Mouse (Mus musculus): ENCODE measurements around the gene Amfr. TPM values are rescaled to one million over a fixed set of nuclear protein-coding genes. Genes with fewer than 3 reads are reported as not detected.

Gene Amfr
- polyA plus RNA-seq, 1 experiment from 2014 or later = 60.2 TPM

DNA sequence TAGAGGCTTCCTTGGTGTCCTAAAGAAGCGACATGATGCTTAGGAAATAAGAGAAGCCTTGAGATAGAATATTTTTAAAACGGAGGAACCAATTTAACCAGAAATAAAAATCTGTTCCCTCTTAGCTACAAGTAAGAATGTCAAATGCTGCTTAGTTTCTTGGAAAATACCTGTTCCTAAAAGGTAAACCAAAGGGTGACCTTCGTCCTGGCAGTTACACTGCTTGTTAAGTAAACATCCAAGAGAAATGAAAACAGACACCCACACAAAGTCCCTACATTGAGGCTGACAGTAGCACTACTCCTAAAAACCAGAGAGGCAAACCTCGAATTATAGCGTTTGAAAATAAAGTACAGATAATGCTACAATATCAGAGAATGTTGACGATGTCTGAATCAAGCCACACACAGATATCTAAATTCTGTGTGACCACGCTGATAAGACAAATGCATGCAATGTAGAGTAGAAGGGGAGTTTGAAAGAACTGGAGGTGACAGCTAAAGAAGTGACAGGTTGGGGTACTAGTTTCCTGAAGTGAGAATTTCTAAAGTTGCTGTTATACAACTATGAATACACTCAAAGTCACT, 477 bp upstream of the Amfr start:
- Histone ChIP-seq H3K36me3 (replicated peaks; ENCODE audit: insufficient read depth, low read length) (no peaks in the 10 kb centered on the region), H3K27me3 (ENCODE audit: insufficient read depth, low read length) (no peaks in the 10 kb centered on the region), H3K9me3 (ENCODE audit: low read length) (no peaks in the 10 kb centered on the region), H3K4me2 (ENCODE audit: low read depth, low read length) (peak overlapping the region; percentile 100), H3K9ac (replicated peaks) (peak overlapping the region; percentile 99), H3K4me1 (ENCODE audit: insufficient read depth) (peaks cover 42% of the 10 kb centered on the region), H3K27ac (ENCODE audit: low read depth) (peak overlapping the region; percentile 99), H3K4me3 (ENCODE audit: low read depth, low read length) (peak overlapping the region; percentile 95)
- 19% methylated on average over 7 of the region's 7 CpGs for WGBS (ENCODE audit: insufficient replicate concordance)
- ATAC-seq (peak; percentile 43), DNase-seq (no peak)
- TF ChIP-seq CTCF (IDR thresholded peaks at IDR 0.05; ENCODE audit: low read depth) (no peak), EP300 (IDR thresholded peaks at IDR 0.05; ENCODE audit: low read depth) (peak; percentile 62)

GRCm38 (mm10) chr8:94011076-94012012, 1.3 kb downstream of the Amfr start:
- Histone ChIP-seq H3K27me3 (ENCODE audit: insufficient read depth, low read length) (no peaks in the 10 kb centered on the region), H3K36me3 (replicated peaks; ENCODE audit: insufficient read depth, low read length) (no peaks in the 10 kb centered on the region), H3K9ac (replicated peaks) (peak overlapping the region; percentile 99), H3K4me3 (ENCODE audit: low read depth, low read length) (peak overlapping the region; percentile 95), H3K4me2 (ENCODE audit: low read depth, low read length) (peak overlapping the region; percentile 100), H3K27ac (ENCODE audit: low read depth) (peak overlapping the region; percentile 99), H3K9me3 (ENCODE audit: low read length) (no peaks in the 10 kb centered on the region), H3K4me1 (ENCODE audit: insufficient read depth) (peaks cover 46% of the 10 kb centered on the region)
- WGBS (ENCODE audit: insufficient replicate concordance) = 1% methylated on average over 48 of the region's 48 CpGs
- DNase-seq = peak; percentile 55
- no peak for ATAC-seq
- TF ChIP-seq EP300 (IDR thresholded peaks at IDR 0.05; ENCODE audit: low read depth) (peak; percentile 57), CTCF (IDR thresholded peaks at IDR 0.05; ENCODE audit: low read depth) (0 out of 2 replicates have a peak, but pooled peaks have one; percentile 7)

- no peaks in the 10 kb centered on the region for H3K27me3 ChIP-seq (ENCODE audit: insufficient read depth, low read length)
- peak overlapping the region; percentile 100 for H3K4me2 ChIP-seq (ENCODE audit: low read depth, low read length)
- H3K9me3 ChIP-seq (ENCODE audit: low read length) = no peaks in the 10 kb centered on the region
- no peak for DNase-seq
- TF ChIP-seq CTCF (IDR thresholded peaks at IDR 0.05; ENCODE audit: low read depth) = no peak
- TF ChIP-seq EP300 (IDR thresholded peaks at IDR 0.05; ENCODE audit: low read depth) = no peak
- peak overlapping the region; percentile 99 for H3K27ac ChIP-seq (ENCODE audit: low read depth)
- peak overlapping the region; percentile 57 for H3K9ac ChIP-seq (replicated peaks)
- ATAC-seq = no peak
- peak overlapping the region; percentile 95 for H3K4me3 ChIP-seq (ENCODE audit: low read depth, low read length)
- H3K4me1 ChIP-seq (ENCODE audit: insufficient read depth) = peaks cover 46% of the 10 kb centered on the region
- WGBS (ENCODE audit: insufficient replicate concordance) = 57% methylated on average over 2 of the region's 2 CpGs
- H3K36me3 ChIP-seq (replicated peaks; ENCODE audit: insufficient read depth, low read length) = peaks cover 2% of the 10 kb centered on the region; the same call in 1 of the 2 replicates
These were observed 2.4 kb downstream of the Amfr start for GRCm38 (mm10) chr8:94010101-94010705.

- no peak for ATAC-seq
- Histone ChIP-seq H3K4me3 (ENCODE audit: low read depth, low read length) (no peak overlapping the region), H3K9ac (replicated peaks) (peak overlapping the region; percentile 57; the same call in 1 of the 2 replicates), H3K36me3 (replicated peaks; ENCODE audit: insufficient read depth, low read length) (peaks cover 11% of the 10 kb centered on the region), H3K27me3 (ENCODE audit: insufficient read depth, low read length) (no peaks in the 10 kb centered on the region), H3K27ac (ENCODE audit: low read depth) (0 out of 2 replicates have a peak overlapping the region, but pooled peaks have one; percentile 45), H3K4me1 (ENCODE audit: insufficient read depth) (peaks cover 40% of the 10 kb centered on the region), H3K4me2 (ENCODE audit: low read depth, low read length) (peak overlapping the region; percentile 100), H3K9me3 (ENCODE audit: low read length) (no peaks in the 10 kb centered on the region)
- TF ChIP-seq EP300 (IDR thresholded peaks at IDR 0.05; ENCODE audit: low read depth) = no peak
- TF ChIP-seq CTCF (IDR thresholded peaks at IDR 0.05; ENCODE audit: low read depth) = no peak
- WGBS (ENCODE audit: insufficient replicate concordance) = 49% methylated on average over 15 of the region's 15 CpGs
- no peak for DNase-seq
These were observed 3.3 kb downstream of the Amfr start for GRCm38 (mm10) chr8:94009243-94009845.

- no peak for TF ChIP-seq EP300 (IDR thresholded peaks at IDR 0.05; ENCODE audit: low read depth)
- TF ChIP-seq CTCF (IDR thresholded peaks at IDR 0.05; ENCODE audit: low read depth) = no peak
- Histone ChIP-seq H3K27me3 (ENCODE audit: insufficient read depth, low read length) (no peaks in the 10 kb centered on the region), H3K27ac (ENCODE audit: low read depth) (no peak overlapping the region), H3K9ac (replicated peaks) (no peak overlapping the region), H3K9me3 (ENCODE audit: low read length) (no peaks in the 10 kb centered on the region), H3K36me3 (replicated peaks; ENCODE audit: insufficient read depth, low read length) (peaks cover 47% of the 10 kb centered on the region), H3K4me2 (ENCODE audit: low read depth, low read length) (no peak overlapping the region), H3K4me3 (ENCODE audit: low read depth, low read length) (no peak overlapping the region), H3K4me1 (ENCODE audit: insufficient read depth) (peaks cover 11% of the 10 kb centered on the region)
- DNase-seq (no peak), ATAC-seq (no peak)
- 87% methylated on average over 9 of the region's 9 CpGs for WGBS (ENCODE audit: insufficient replicate concordance)
These were observed 8.5 kb downstream of the Amfr start for GRCm38 (mm10) chr8:94004139-94004538.
